Mouse (Mus musculus) embryo, embryonic 11.5 days (tissue): ENCODE results near the gene Peak1.
"Not testable (repeated sequence)": the region's sequence is repeated elsewhere in the genome, so short reads cannot be mapped to it uniquely, and the experiment has no call there.

Experiments used
- DNase-seq: peaks from one replicate; pipeline ENCODE4 v3.0.0-alpha.2; 2012; ENCODE audit warnings: low read depth, low spot score

The Peak1 gene

DNA sequence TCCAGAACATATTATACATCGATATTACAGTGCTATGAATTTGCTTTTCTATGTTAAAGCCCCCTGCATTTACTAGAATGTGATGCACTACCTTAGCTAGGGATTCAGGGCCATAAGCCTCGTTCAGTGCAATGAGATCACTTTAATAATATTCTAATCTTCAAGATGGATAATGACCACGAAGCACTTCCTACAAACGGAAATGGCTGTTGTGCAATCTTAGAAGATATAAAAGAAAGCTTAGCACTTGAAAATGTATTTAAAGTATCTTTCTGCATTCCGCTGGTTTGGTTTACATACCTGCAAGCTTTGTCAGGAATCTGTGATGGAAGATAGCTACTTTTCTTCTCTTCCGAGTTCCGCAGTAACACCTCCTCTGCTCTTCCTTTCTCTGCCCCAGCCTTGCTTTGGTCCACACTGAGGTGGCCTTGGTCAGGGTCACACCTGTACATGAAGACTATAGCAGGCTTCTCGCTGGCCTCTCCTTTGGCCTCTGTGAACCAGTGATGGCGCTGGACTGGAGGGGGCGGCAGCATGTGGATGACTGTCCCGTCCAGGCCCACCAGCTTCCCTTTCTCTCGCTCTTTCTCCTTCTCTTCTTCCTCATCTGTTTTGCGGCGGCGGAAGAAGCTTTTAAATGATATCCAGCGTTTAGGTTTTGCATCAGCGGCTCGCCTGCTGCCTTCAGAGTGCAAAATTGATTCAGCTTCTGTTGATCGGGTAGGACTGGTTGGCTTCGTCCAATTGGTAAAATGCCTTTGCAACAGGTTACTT is 160.5 kb downstream of the Peak1 start:
- no peak for DNase-seq

GRCm38 (mm10) chr9:56255676-56256432 is 162.0 kb downstream of the Peak1 start:
- DNase-seq = no peak

GRCm38 (mm10) chr9:56244336-56244735 is 173.5 kb downstream of the Peak1 start:
- DNase-seq = no peak

- DNase-seq = no peak
These were observed 174.0 kb downstream of the Peak1 start for GRCm38 (mm10) chr9:56243885-56244284.

DNA sequence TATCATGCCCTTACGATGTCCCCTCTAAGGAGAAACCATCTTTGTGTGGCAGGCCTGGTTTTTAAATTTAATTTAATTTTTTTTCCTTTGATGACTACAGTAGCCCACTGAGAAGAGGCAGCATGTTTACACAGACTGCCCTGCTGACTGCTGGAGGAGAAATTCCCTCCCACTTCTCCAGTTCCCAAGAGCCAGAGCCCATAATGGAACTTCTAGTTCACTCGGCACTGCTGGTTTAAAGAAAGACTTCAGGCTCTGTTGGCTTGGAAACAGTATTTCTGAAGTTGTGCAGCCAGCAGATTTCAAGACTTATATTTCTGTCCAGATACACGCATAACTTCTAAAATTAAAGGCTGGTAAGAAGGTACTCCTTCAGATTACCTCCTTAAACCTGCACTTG is 175.2 kb downstream of the Peak1 start:
- no peak for DNase-seq

- DNase-seq = no peak
These were observed 176.8 kb downstream of the Peak1 start for GRCm38 (mm10) chr9:56241076-56241475.

DNA sequence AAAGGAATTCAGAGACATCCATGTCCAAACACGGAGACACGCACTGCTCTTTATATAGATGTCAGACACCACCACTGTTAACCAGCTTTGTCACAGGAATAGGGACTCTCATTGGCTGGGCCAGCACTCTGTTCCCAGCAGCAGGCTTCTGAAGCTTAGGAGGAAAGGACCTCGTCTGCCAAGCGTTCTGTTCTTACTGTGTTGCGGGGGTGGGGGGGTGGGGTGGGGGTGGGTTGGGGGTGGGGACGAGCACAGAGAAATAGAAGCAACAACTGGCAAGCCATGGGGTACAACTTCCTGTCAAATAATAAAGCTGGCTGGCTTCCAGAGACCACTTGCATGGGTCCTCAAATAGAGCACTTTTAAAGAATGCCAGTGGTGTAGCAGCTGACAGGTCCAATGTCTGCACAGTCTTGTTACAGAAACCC is 182.0 kb downstream of the Peak1 start:
- DNase-seq = no peak

GRCm38 (mm10) chr9:56235281-56235680 is 182.6 kb downstream of the Peak1 start:
- DNase-seq = no peak

DNA sequence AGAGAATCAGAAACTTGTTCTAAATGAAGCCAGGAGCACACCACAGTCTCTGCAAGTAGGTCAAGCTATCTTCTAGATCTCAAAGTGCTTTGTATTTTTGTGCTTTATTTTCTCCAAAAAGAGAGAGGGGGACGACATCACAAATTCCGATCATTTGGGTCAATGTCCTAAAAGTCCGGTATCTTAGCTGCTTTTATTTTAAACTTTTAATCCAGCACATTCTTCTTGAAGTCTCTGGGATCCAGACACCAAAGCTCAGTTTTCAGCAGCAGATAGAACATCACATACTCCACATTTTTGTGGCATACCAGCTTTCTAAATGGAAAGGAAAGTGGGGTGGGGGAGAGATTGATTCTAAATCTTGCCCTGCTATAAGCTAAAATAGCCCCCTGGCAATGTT is 183.3 kb downstream of the Peak1 start:
- DNase-seq = no peak

GRCm38 (mm10) chr9:56233316-56233715 is 184.6 kb downstream of the Peak1 start:
- DNase-seq = no peak

- DNase-seq = no peak
These were observed 187.0 kb downstream of the Peak1 start for GRCm38 (mm10) chr9:56230906-56231305.

DNA sequence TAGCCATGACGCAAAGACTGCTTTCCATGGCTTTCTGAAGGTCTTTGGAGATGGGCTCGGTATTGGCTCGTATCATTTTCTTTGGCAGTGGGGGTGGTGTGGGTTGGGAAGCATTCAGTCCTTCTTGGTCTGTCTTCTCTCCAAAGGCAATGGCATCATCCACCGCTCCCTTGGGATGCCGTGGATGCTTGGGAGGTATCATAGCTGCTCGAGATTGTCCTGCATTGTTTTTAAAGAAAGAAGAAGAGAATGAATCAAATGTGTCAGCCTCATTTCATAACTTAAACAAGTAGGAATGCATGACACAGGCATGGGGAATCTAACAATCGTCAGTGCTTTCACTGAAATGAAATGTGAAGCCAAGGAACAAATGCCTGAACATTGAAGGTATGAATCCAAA is 190.2 kb downstream of the Peak1 start:
- DNase-seq = no peak

- not testable (repeated sequence) for DNase-seq
These were observed 194.3 kb downstream of the Peak1 start for GRCm38 (mm10) chr9:56223429-56224051.

DNA sequence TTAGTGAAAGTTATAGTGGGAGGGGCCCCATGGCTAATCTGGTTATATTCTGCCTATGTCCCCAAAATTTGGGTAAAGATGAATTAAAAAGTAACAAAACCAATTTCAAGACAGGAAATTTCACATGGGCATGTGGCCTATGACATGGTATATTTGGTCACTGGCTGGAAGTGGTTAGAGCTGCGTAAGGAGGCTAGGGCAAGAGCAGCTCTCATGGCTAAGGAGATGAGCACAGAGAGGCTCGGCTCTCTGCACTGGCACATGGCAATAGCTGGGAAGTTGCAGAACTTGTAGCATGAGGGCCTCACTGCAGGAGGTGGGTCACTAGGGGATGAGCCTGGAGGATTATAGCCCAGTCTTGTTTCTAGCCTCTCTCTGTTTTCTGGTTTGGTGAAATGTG is 199.0 kb downstream of the Peak1 start:
- DNase-seq = no peak

GRCm38 (mm10) chr9:56218043-56218442 is 199.8 kb downstream of the Peak1 start:
- no peak for DNase-seq

DNA sequence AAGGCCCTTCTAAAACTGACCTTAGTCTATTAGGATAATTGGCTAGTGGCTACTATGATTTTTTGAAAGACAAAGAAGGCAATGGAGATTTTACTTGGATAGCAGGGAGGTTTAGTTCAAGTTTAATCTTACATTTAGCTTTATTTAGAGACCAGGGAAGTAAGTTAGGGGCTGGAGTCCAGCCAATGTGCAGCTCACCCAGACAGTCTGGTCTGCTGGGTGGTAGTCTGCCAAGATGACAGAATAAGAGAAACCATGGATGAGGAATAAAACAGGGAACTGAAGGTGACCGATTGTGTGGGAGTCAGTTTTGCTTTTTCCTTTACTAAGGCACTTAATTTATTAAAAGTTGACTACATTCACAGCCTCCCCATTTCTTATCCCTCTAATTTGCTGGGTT is 200.5 kb downstream of the Peak1 start:
- no peak for DNase-seq

GRCm38 (mm10) chr9:56213451-56214291 is 204.2 kb downstream of the Peak1 start:
- DNase-seq = peak; percentile 40

DNA sequence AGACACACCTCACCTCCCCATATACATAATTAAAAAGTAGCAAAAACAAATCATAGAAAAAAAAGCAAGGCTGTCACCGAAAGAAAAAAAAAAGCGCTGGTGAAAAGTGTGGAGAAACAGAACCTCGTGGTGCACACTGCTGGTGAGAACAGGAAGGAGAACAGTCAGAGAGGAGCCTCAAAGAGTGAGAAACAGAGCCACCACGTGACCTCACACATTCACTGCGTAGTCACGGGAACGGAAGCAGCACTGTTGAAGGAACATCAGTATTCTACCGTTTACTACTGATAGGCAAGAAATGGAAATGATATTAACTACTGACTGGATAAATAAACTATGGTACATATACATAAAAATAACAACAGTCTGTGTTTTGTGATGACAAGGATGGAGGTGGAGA is 209.1 kb downstream of the Peak1 start:
- DNase-seq = no peak

DNA sequence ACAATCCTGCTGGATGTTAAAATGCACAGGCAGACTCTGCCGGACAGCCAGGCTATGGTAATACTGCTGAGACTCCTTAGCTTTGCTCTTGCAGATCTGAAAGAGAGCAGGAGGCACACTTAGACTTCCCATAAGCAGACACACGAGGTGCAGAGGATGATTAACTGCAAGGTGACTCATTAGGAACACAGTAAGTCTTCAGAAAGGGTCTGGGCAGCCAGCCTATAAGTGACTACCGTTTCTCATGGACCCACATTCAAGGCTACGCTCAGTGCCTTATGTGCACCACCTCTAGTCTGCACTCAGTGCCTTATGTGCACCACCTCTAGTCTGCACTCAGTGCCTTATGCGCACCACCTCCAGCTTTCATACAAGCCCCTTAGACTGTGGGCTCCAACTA is 210.4 kb downstream of the Peak1 start:
- no peak for DNase-seq

GRCm38 (mm10) chr9:56207083-56207482 is 210.8 kb downstream of the Peak1 start:
- DNase-seq = no peak

GRCm38 (mm10) chr9:56205336-56205735 is 212.5 kb downstream of the Peak1 start:
- no peak for DNase-seq

DNA sequence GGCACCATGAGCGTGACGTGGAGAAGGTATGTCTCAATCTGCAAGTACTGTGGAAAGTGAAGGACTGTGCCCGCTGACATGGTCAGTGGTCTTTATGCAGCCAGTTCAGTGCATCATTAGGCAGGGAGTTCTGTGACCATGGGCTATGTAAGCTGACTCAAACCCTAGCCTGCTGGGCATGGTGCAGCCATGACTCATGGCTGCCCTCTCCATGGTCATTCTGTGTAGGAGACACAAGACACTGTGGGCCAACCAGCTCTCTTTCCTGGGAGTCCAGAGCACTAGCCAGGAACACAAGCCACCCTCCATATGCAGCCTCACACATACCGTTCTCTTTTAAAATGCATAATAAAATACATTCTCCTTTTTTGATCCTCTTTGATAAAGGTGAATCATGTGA is 213.6 kb downstream of the Peak1 start:
- DNase-seq = no peak
